Mouse (Mus musculus): ENCODE results near the gene Dop1b. TPM values are rescaled to one million over a fixed set of nuclear protein-coding genes. Genes with fewer than 3 reads are reported as not detected.

Dop1b gene
- polyA plus RNA-seq, 1 experiment from 2014 or later, result 11.7 TPM

DNA sequence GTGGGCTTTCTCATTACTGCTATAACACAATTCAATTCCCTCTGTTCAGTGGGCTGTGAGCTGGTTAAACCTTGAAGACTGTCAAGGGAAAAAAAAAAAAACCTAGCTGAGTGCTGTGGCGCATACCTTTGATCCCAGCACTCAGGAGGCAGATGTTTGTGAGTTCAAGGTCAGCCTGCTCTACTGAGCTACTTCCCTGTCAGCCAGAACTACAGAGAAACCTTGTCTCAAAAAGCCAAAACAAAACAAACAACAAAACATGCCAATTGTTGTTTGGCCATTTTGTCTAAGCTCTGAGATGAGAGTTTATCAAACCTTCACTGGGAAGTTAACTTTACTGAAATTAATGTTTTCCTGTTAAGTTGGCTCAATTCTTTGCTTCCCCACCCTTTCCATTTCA lies 2.5 kb upstream of the Dop1b start:
- DNase-seq (ENCODE audit: low spot score, missing footprints), result peak; percentile 78
- Histone ChIP-seq H3K4me3 (ENCODE audit: low read depth, low read length) (no peak overlapping the region), H3K9ac (ENCODE audit: low read length) (no peak overlapping the region), H3K36me3 (ENCODE audit: control insufficient read depth, insufficient read depth, low read length) (no peaks in the 10 kb centered on the region), H3K9me3 (ENCODE audit: control insufficient read depth, low read length) (no peaks in the 10 kb centered on the region), H3K4me2 (no peak overlapping the region), H3K27me3 (ENCODE audit: control insufficient read depth, insufficient read depth, low read length) (peaks cover 16% of the 10 kb centered on the region), H3K27ac (ENCODE audit: low read depth, low read length) (no peak overlapping the region), H3K4me1 (ENCODE audit: control insufficient read depth, insufficient read depth, low read length) (peaks cover 5% of the 10 kb centered on the region; the same call in 1 of the 2 replicates)
- 83% methylated on average over 1 of the region's 1 CpGs for WGBS
- no peak for ATAC-seq (ENCODE audit: low FRiP score)

DNA sequence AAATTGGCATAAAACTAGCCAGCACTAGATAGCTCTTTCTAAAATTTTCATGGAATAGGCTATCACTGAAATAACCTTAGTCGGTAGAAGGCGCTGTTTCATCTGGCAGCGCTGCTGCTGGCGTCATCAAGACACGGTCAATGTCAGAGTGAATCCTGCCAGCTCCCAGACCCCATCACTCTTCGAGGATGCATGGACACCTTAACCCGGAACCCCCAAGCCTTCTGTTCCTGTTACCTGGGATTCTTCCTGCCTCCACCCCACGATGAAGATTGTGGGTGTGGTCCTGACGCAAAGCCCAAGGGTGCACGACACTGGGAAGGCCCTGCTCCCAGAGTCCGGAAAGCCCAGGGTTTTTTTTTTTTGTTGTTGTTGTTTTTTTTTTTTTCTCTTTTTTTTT lies 780 bp upstream of the Dop1b start:
- H3K9ac ChIP-seq (ENCODE audit: low read length), result 0 out of 2 replicates have a peak overlapping the region, but pooled peaks have one; percentile 12
- H3K27ac ChIP-seq (ENCODE audit: low read depth, low read length), result no peak overlapping the region; the same call in 1 of the 2 replicates
- ATAC-seq (ENCODE audit: low FRiP score), result peak; percentile 59
- no peaks in the 10 kb centered on the region for H3K36me3 ChIP-seq (ENCODE audit: control insufficient read depth, insufficient read depth, low read length)
- peaks cover 8% of the 10 kb centered on the region; the same call in 1 of the 2 replicates for H3K4me1 ChIP-seq (ENCODE audit: control insufficient read depth, insufficient read depth, low read length)
- under 1% methylated on average over 11 of the region's 11 CpGs for WGBS
- H3K9me3 ChIP-seq (ENCODE audit: control insufficient read depth, low read length), result no peaks in the 10 kb centered on the region
- H3K27me3 ChIP-seq (ENCODE audit: control insufficient read depth, insufficient read depth, low read length), result peaks cover 16% of the 10 kb centered on the region
- peak overlapping the region; percentile 71 for H3K4me3 ChIP-seq (ENCODE audit: low read depth, low read length)
- peak overlapping the region; percentile 87 for H3K4me2 ChIP-seq
- peak; percentile 94 for DNase-seq (ENCODE audit: low spot score, missing footprints)

DNA sequence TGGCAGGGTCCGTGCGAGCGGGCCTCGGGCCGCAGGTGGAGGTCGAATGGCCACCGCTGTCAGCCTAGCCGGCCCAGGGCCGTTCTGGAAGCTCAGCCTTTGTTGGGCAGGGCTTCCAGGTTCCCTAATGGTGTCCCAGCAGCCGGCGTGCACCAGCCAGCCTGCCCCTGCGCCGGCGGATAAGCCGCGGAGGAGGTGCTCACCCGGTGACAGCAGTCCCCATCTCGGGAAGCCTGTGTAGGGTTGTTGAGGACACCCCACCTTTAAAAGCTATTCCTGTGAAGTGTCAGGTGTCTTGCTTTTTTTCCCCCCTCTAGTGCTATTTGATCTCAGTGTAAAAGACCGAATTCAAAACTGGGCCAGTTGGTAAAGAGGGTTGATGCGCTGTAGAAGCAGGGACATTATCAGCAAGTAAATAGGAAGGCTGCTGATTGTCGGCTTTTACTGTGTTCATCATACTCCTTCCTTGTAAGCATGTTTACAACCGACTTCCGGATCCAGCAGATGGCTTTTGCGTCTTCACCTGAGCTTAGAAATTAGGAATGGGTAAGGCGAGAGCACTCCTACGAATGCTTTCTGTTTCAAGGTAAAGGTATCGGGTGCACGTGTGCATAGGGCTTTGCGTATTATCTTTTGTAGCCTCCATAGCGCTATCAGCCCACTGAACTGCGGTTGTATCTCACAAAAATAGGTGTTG lies 633 bp downstream of the Dop1b start:
- DNase-seq (ENCODE audit: low spot score, missing footprints), result peak; percentile 96
- H3K36me3 ChIP-seq (ENCODE audit: control insufficient read depth, insufficient read depth, low read length), result no peaks in the 10 kb centered on the region
- no peak for ATAC-seq (ENCODE audit: low FRiP score)
- peak overlapping the region; percentile 83 for H3K9ac ChIP-seq (ENCODE audit: low read length)
- H3K27ac ChIP-seq (ENCODE audit: low read depth, low read length), result peak overlapping the region; percentile 44
- 12% methylated on average over 31 of the region's 31 CpGs for WGBS
- peaks cover 8% of the 10 kb centered on the region for H3K27me3 ChIP-seq (ENCODE audit: control insufficient read depth, insufficient read depth, low read length)
- H3K9me3 ChIP-seq (ENCODE audit: control insufficient read depth, low read length), result no peaks in the 10 kb centered on the region
- H3K4me1 ChIP-seq (ENCODE audit: control insufficient read depth, insufficient read depth, low read length), result peaks cover 11% of the 10 kb centered on the region
- H3K4me2 ChIP-seq, result peak overlapping the region; percentile 87
- H3K4me3 ChIP-seq (ENCODE audit: low read depth, low read length), result peak overlapping the region; percentile 71

DNA sequence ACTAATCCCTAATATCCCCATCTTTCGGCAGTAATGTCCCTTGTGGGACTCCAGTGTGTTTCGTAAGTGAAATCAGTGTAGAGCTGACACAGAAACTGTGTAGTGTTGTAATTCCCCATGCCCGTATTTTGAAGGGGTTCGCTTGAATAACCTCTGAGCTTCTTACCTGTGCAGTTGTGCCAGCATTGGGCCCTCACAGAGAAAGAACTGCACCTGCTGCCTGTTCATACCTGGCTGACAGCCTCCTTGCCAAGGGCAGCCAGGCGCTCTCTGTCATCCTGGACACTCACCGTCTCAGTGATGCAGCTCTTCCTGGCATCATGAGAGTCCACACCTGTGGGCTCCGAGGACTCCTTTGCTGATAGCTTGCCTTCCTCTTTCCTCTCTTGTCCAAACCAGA lies 1.3 kb downstream of the Dop1b start:
- H3K4me1 ChIP-seq (ENCODE audit: control insufficient read depth, insufficient read depth, low read length), result peaks cover 11% of the 10 kb centered on the region
- peak overlapping the region; percentile 71 for H3K4me3 ChIP-seq (ENCODE audit: low read depth, low read length)
- H3K27me3 ChIP-seq (ENCODE audit: control insufficient read depth, insufficient read depth, low read length), result peaks cover 8% of the 10 kb centered on the region
- H3K9me3 ChIP-seq (ENCODE audit: control insufficient read depth, low read length), result no peaks in the 10 kb centered on the region
- 80% methylated on average over 7 of the region's 7 CpGs for whole genome bisulfite sequencing
- H3K36me3 ChIP-seq (ENCODE audit: control insufficient read depth, insufficient read depth, low read length), result no peaks in the 10 kb centered on the region
- DNase-seq (ENCODE audit: low spot score, missing footprints) (peak; percentile 71), ATAC-seq (ENCODE audit: low FRiP score) (no peak)
- peak overlapping the region; percentile 83 for H3K9ac ChIP-seq (ENCODE audit: low read length)
- H3K27ac ChIP-seq (ENCODE audit: low read depth, low read length), result no peak overlapping the region
- H3K4me2 ChIP-seq, result peak overlapping the region; percentile 87

DNA sequence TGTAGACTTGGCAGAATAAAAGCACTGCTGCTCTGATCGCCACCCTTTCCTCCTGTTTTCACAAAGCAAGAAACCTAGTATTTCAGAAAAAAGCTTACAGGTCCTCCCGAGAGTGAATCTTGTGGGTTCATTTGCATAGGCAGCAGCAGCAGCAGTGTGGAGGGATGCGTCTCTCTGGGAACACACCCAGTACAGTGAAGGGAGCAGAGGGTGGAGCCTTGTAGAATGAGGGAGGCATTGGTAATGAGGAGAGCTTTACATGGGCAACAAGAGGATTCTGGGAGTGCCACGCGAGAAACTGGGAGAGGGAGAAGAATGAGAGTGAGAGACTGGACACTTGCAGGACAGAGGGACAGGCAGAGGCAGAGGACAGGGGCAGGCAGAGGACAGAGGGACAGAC lies 2.7 kb downstream of the Dop1b start:
- H3K4me1 ChIP-seq (ENCODE audit: control insufficient read depth, insufficient read depth, low read length), result peaks cover 11% of the 10 kb centered on the region
- no peak overlapping the region for H3K9ac ChIP-seq (ENCODE audit: low read length)
- DNase-seq (ENCODE audit: low spot score, missing footprints) (peak; percentile 76), ATAC-seq (ENCODE audit: low FRiP score) (no peak)
- H3K27ac ChIP-seq (ENCODE audit: low read depth, low read length), result no peak overlapping the region
- H3K4me2 ChIP-seq, result no peak overlapping the region
- no peaks in the 10 kb centered on the region for H3K9me3 ChIP-seq (ENCODE audit: control insufficient read depth, low read length)
- 31% methylated on average over 5 of the region's 5 CpGs for WGBS
- H3K27me3 ChIP-seq (ENCODE audit: control insufficient read depth, insufficient read depth, low read length), result peaks cover 8% of the 10 kb centered on the region
- no peak overlapping the region for H3K4me3 ChIP-seq (ENCODE audit: low read depth, low read length)
- H3K36me3 ChIP-seq (ENCODE audit: control insufficient read depth, insufficient read depth, low read length), result no peaks in the 10 kb centered on the region

DNA sequence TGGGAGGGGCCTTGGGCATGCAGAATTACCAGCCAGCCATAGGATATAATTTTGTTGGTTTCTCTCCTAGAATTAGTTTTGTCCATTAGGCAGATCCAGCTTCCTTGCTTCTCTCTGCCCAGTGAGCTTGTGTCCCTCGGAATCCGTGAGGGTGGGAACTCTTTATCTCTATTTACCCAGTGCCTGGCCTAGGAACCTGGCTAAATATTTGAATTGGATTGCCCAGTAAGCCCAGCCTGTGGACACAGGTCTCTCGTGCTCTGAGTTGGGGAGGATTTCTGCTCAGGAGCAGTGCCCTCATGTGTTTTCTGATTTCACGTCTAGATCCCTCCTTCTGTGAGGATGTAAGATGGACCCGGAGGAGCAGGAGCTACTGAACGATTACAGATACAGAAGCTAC lies 4.1 kb downstream of the Dop1b start:
- DNase-seq (ENCODE audit: low spot score, missing footprints), result peak; percentile 4
- H3K4me3 ChIP-seq (ENCODE audit: low read depth, low read length), result no peak overlapping the region
- 84% methylated on average over 6 of the region's 6 CpGs for WGBS
- H3K36me3 ChIP-seq (ENCODE audit: control insufficient read depth, insufficient read depth, low read length), result no peaks in the 10 kb centered on the region
- no peak overlapping the region for H3K4me2 ChIP-seq
- H3K9ac ChIP-seq (ENCODE audit: low read length), result no peak overlapping the region
- H3K9me3 ChIP-seq (ENCODE audit: control insufficient read depth, low read length), result no peaks in the 10 kb centered on the region
- H3K4me1 ChIP-seq (ENCODE audit: control insufficient read depth, insufficient read depth, low read length), result peaks cover 11% of the 10 kb centered on the region
- peaks cover 8% of the 10 kb centered on the region for H3K27me3 ChIP-seq (ENCODE audit: control insufficient read depth, insufficient read depth, low read length)
- H3K27ac ChIP-seq (ENCODE audit: low read depth, low read length), result no peak overlapping the region
- ATAC-seq (ENCODE audit: low FRiP score), result no peak

DNA sequence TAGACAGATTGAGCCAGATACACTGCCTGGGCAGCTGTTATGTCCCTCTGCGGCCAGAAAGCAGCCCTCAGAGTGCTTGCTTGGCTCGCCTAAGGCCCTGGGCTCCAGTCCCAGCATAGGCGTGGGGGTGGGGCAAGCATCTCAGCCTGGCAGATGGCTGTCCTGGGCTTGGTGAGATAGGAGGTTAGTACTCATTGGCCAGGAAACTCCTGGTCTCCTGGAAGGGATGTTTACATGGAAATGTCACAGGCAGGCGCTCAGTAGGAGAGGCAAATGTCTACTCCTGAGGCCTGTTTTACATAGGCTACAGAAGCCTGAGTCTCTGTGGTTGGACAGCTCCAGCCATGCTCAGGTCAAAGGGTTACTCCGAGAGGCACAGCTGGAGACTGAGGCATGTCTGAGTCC lies 5.6 kb downstream of the Dop1b start:
- no peak overlapping the region for H3K9ac ChIP-seq (ENCODE audit: low read length)
- H3K27ac ChIP-seq (ENCODE audit: low read depth, low read length), result no peak overlapping the region; the same call in 1 of the 2 replicates
- no peak overlapping the region for H3K4me3 ChIP-seq (ENCODE audit: low read depth, low read length)
- no peak overlapping the region for H3K4me2 ChIP-seq
- H3K36me3 ChIP-seq (ENCODE audit: control insufficient read depth, insufficient read depth, low read length), result no peaks in the 10 kb centered on the region
- H3K27me3 ChIP-seq (ENCODE audit: control insufficient read depth, insufficient read depth, low read length), result peaks cover 8% of the 10 kb centered on the region
- peaks cover 11% of the 10 kb centered on the region for H3K4me1 ChIP-seq (ENCODE audit: control insufficient read depth, insufficient read depth, low read length)
- ATAC-seq (ENCODE audit: low FRiP score) (peak; percentile 57), DNase-seq (ENCODE audit: low spot score, missing footprints) (peak; percentile 90)
- no peaks in the 10 kb centered on the region for H3K9me3 ChIP-seq (ENCODE audit: control insufficient read depth, low read length)
- WGBS, result 19% methylated on average over 5 of the region's 5 CpGs

DNA sequence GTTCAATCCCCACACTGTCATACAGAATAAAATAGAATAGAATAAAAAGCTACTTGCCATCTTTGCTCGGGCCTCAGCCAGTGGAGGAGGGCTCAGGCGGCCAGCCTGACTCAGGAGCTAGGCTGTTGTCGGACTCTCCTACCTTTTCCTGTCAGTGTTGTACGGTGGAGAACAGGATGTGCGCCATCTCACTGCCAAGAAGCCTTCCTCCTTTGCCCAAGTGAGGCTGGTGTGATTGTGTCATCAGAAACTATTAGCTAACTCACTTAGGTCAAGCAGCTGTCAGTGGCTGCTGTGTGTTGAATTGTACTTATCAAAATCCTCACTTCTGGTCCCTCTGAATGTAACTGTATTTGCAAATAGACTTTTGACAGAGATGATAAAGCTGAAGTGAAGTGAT lies 10.1 kb downstream of the Dop1b start:
- Histone ChIP-seq H3K27me3 (ENCODE audit: control insufficient read depth, insufficient read depth, low read length) (no peaks in the 10 kb centered on the region), H3K36me3 (ENCODE audit: control insufficient read depth, insufficient read depth, low read length) (no peaks in the 10 kb centered on the region), H3K4me3 (ENCODE audit: low read depth, low read length) (no peak overlapping the region), H3K27ac (ENCODE audit: low read depth, low read length) (no peak overlapping the region), H3K9me3 (ENCODE audit: control insufficient read depth, low read length) (no peaks in the 10 kb centered on the region), H3K4me1 (ENCODE audit: control insufficient read depth, insufficient read depth, low read length) (peaks cover 3% of the 10 kb centered on the region), H3K9ac (ENCODE audit: low read length) (no peak overlapping the region), H3K4me2 (no peak overlapping the region)
- DNase-seq (ENCODE audit: low spot score, missing footprints), result no peak
- no peak for ATAC-seq (ENCODE audit: low FRiP score)
- whole genome bisulfite sequencing, result 87% methylated on average over 5 of the region's 5 CpGs

DNA sequence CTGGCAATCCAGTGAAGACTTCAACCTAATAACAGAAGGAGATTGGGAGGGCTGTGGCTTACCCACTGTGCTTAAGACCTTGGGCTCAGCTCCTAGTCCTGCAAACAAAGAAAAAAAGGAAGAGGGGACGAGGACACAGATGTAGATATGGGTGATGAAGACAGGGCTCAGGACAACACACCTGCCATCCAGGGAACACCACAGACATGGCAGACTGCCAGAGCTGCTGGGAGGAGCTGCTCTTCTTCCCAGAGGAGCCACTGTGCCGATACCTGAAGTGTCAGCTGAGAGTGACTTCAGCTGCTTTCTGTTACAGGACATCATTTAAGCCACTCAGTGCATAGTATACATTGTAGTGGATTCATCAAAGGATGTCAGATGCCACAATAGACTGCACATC lies 10.8 kb downstream of the Dop1b start:
- ATAC-seq (ENCODE audit: low FRiP score) (no peak), DNase-seq (ENCODE audit: low spot score, missing footprints) (no peak)
- no peak overlapping the region for H3K27ac ChIP-seq (ENCODE audit: low read depth, low read length)
- no peak overlapping the region for H3K4me3 ChIP-seq (ENCODE audit: low read depth, low read length)
- no peak overlapping the region for H3K9ac ChIP-seq (ENCODE audit: low read length)
- no peaks in the 10 kb centered on the region for H3K36me3 ChIP-seq (ENCODE audit: control insufficient read depth, insufficient read depth, low read length)
- WGBS, result 70% methylated on average over 2 of the region's 2 CpGs
- H3K27me3 ChIP-seq (ENCODE audit: control insufficient read depth, insufficient read depth, low read length), result no peaks in the 10 kb centered on the region
- H3K4me2 ChIP-seq, result no peak overlapping the region
- H3K9me3 ChIP-seq (ENCODE audit: control insufficient read depth, low read length), result no peaks in the 10 kb centered on the region
- H3K4me1 ChIP-seq (ENCODE audit: control insufficient read depth, insufficient read depth, low read length), result no peaks in the 10 kb centered on the region
